Mouse (Mus musculus): ENCODE measurements around the gene Mex3a. TPM values are rescaled to one million over a fixed set of nuclear protein-coding genes. Genes with fewer than 3 reads are reported as not detected.
A peak's percentile ranks its signal among the peaks of the same experiment; 100 is the strongest.

Mex3a gene
- polyA plus RNA-seq, 1 experiment from 2014 or later = 3.3 TPM

- DNase-seq (ENCODE audit: low spot score) = no peak
Measured at GRCm38 (mm10) chr3:88561989-88562388, 29.8 kb downstream of the Mex3a start.

GRCm38 (mm10) chr3:88563442-88563841, 31.2 kb downstream of the Mex3a start:
- Histone ChIP-seq H3K4me1 (replicated peaks; ENCODE audit: control insufficient read depth, insufficient read depth) (no peaks in the 10 kb centered on the region), H3K4me2 (replicated peaks; ENCODE audit: low read depth) (no peak overlapping the region), H3K27me3 (ENCODE audit: control insufficient read depth, insufficient read depth, low read length) (no peaks in the 10 kb centered on the region), H3K4me3 (ENCODE audit: low read depth, low read length) (no peak overlapping the region), H3K9ac (ENCODE audit: low read length) (no peak overlapping the region), H3K27ac (replicated peaks) (no peak overlapping the region), H3K36me3 (ENCODE audit: control insufficient read depth, insufficient read depth, low read length) (peaks cover 30% of the 10 kb centered on the region), H3K9me3 (ENCODE audit: control insufficient read depth, low read length) (no peaks in the 10 kb centered on the region)
- TF ChIP-seq CTCF (IDR thresholded peaks at IDR 0.05; ENCODE audit: low read depth) = no peak
- no peak for TF ChIP-seq EP300 (optimal IDR thresholded peaks at IDR 0.05)
- ATAC-seq (ENCODE audit: low FRiP score, low TSS enrichment) (no peak), DNase-seq (ENCODE audit: low spot score) (no peak)
- WGBS = 67% methylated on average over 4 of the region's 4 CpGs

More at GRCm38 (mm10) chr3:88561989-88562388, 29.8 kb downstream of the Mex3a start:
- Histone ChIP-seq H3K9ac (ENCODE audit: low read length) (no peak overlapping the region), H3K27ac (replicated peaks) (no peak overlapping the region), H3K4me2 (replicated peaks; ENCODE audit: low read depth) (no peak overlapping the region), H3K4me3 (ENCODE audit: low read depth, low read length) (no peak overlapping the region), H3K4me1 (replicated peaks; ENCODE audit: control insufficient read depth, insufficient read depth) (no peaks in the 10 kb centered on the region), H3K36me3 (ENCODE audit: control insufficient read depth, insufficient read depth, low read length) (peaks cover 19% of the 10 kb centered on the region), H3K27me3 (ENCODE audit: control insufficient read depth, insufficient read depth, low read length) (no peaks in the 10 kb centered on the region), H3K9me3 (ENCODE audit: control insufficient read depth, low read length) (no peaks in the 10 kb centered on the region)
- TF ChIP-seq EP300 (optimal IDR thresholded peaks at IDR 0.05) (no peak), CTCF (IDR thresholded peaks at IDR 0.05; ENCODE audit: low read depth) (no peak)
- whole genome bisulfite sequencing = 76% methylated on average over 4 of the region's 4 CpGs
- no peak for ATAC-seq (ENCODE audit: low FRiP score, low TSS enrichment)

GRCm38 (mm10) chr3:88563966-88564365, 31.8 kb downstream of the Mex3a start:
- 79% methylated on average over 7 of the region's 7 CpGs for WGBS

GRCm38 (mm10) chr3:88566116-88566515, 33.9 kb downstream of the Mex3a start:
- no peaks in the 10 kb centered on the region for H3K9me3 ChIP-seq (ENCODE audit: control insufficient read depth, low read length)
- no peak overlapping the region for H3K4me2 ChIP-seq (replicated peaks; ENCODE audit: low read depth)
- no peak overlapping the region for H3K9ac ChIP-seq (ENCODE audit: low read length)
- no peak overlapping the region for H3K4me3 ChIP-seq (ENCODE audit: low read depth, low read length)
- H3K27me3 ChIP-seq (ENCODE audit: control insufficient read depth, insufficient read depth, low read length) = no peaks in the 10 kb centered on the region
- peaks cover 23% of the 10 kb centered on the region for H3K36me3 ChIP-seq (ENCODE audit: control insufficient read depth, insufficient read depth, low read length)
- ATAC-seq (ENCODE audit: low FRiP score, low TSS enrichment) = no peak
- peak overlapping the region; percentile 8 for H3K27ac ChIP-seq (replicated peaks)
- no peak for TF ChIP-seq EP300 (optimal IDR thresholded peaks at IDR 0.05)
- no peak for TF ChIP-seq CTCF (IDR thresholded peaks at IDR 0.05; ENCODE audit: low read depth)
- no peaks in the 10 kb centered on the region for H3K4me1 ChIP-seq (replicated peaks; ENCODE audit: control insufficient read depth, insufficient read depth)
- WGBS = 94% methylated on average over 3 of the region's 3 CpGs
- DNase-seq (ENCODE audit: low spot score) = no peak

More at GRCm38 (mm10) chr3:88563966-88564365, 31.8 kb downstream of the Mex3a start:
- H3K9ac ChIP-seq (ENCODE audit: low read length) = no peak overlapping the region
- H3K27me3 ChIP-seq (ENCODE audit: control insufficient read depth, insufficient read depth, low read length) = no peaks in the 10 kb centered on the region
- no peaks in the 10 kb centered on the region for H3K4me1 ChIP-seq (replicated peaks; ENCODE audit: control insufficient read depth, insufficient read depth)
- no peak overlapping the region for H3K4me3 ChIP-seq (ENCODE audit: low read depth, low read length)
- ATAC-seq (ENCODE audit: low FRiP score, low TSS enrichment) (no peak; the same call in 1 of the 2 replicates), DNase-seq (ENCODE audit: low spot score) (no peak)
- H3K9me3 ChIP-seq (ENCODE audit: control insufficient read depth, low read length) = no peaks in the 10 kb centered on the region
- no peak overlapping the region for H3K27ac ChIP-seq (replicated peaks)
- TF ChIP-seq CTCF (IDR thresholded peaks at IDR 0.05; ENCODE audit: low read depth) (no peak), EP300 (optimal IDR thresholded peaks at IDR 0.05) (no peak)
- no peak overlapping the region for H3K4me2 ChIP-seq (replicated peaks; ENCODE audit: low read depth)
- H3K36me3 ChIP-seq (ENCODE audit: control insufficient read depth, insufficient read depth, low read length) = peaks cover 31% of the 10 kb centered on the region

- H3K9me3 ChIP-seq (ENCODE audit: control insufficient read depth, low read length) = no peaks in the 10 kb centered on the region
- no peak for ATAC-seq (ENCODE audit: low FRiP score, low TSS enrichment)
- peak overlapping the region; percentile 8 for H3K27ac ChIP-seq (replicated peaks)
- TF ChIP-seq EP300 (optimal IDR thresholded peaks at IDR 0.05) = no peak
- TF ChIP-seq CTCF (IDR thresholded peaks at IDR 0.05; ENCODE audit: low read depth) = no peak
- WGBS = 80% methylated on average over 4 of the region's 4 CpGs
- H3K9ac ChIP-seq (ENCODE audit: low read length) = no peak overlapping the region
- H3K36me3 ChIP-seq (ENCODE audit: control insufficient read depth, insufficient read depth, low read length) = peaks cover 23% of the 10 kb centered on the region
- H3K4me1 ChIP-seq (replicated peaks; ENCODE audit: control insufficient read depth, insufficient read depth) = no peaks in the 10 kb centered on the region
- no peak for DNase-seq (ENCODE audit: low spot score)
- no peak overlapping the region for H3K4me3 ChIP-seq (ENCODE audit: low read depth, low read length)
- no peaks in the 10 kb centered on the region for H3K27me3 ChIP-seq (ENCODE audit: control insufficient read depth, insufficient read depth, low read length)
- H3K4me2 ChIP-seq (replicated peaks; ENCODE audit: low read depth) = no peak overlapping the region
Measured at GRCm38 (mm10) chr3:88566536-88567061, 34.4 kb downstream of the Mex3a start.

GRCm38 (mm10) chr3:88567892-88568291, 35.7 kb downstream of the Mex3a start:
- Histone ChIP-seq H3K4me3 (ENCODE audit: low read depth, low read length) (no peak overlapping the region), H3K4me1 (replicated peaks; ENCODE audit: control insufficient read depth, insufficient read depth) (no peaks in the 10 kb centered on the region), H3K36me3 (ENCODE audit: control insufficient read depth, insufficient read depth, low read length) (peaks cover 23% of the 10 kb centered on the region), H3K9ac (ENCODE audit: low read length) (no peak overlapping the region), H3K27me3 (ENCODE audit: control insufficient read depth, insufficient read depth, low read length) (no peaks in the 10 kb centered on the region), H3K9me3 (ENCODE audit: control insufficient read depth, low read length) (no peaks in the 10 kb centered on the region), H3K27ac (replicated peaks) (no peak overlapping the region), H3K4me2 (replicated peaks; ENCODE audit: low read depth) (no peak overlapping the region)
- ATAC-seq (ENCODE audit: low FRiP score, low TSS enrichment) (no peak), DNase-seq (ENCODE audit: low spot score) (no peak)
- WGBS = 81% methylated on average over 6 of the region's 6 CpGs
- no peak for TF ChIP-seq EP300 (optimal IDR thresholded peaks at IDR 0.05)
- no peak for TF ChIP-seq CTCF (IDR thresholded peaks at IDR 0.05; ENCODE audit: low read depth)

Measured in stomach, postnatal 0 days (tissue).